1 mouse cellular context compared by ENCODE assay signal in genomic region chr14:60251281-60252003, GRCm38 (mm10).
TF ChIP-seq lines count a peak whose summit lies in the region.

TSS of gene Nupl1 (minus strand) at chr14:60251431.
TSS of gene Gm49336 (minus strand) at chr14:60251507.

TF ChIP-seq in CH12.LX, 34 proteins besides CTCF, POLR2A, EP300 and RAD21 (continued from another document):
- TF ChIP-seq ELF1 (IDR thresholded peaks at IDR 0.05; ENCODE audit: low read depth, low read length), result peak; percentile 95
- TF ChIP-seq TBP (conservative IDR thresholded peaks at IDR 0.05; ENCODE audit: low read depth, low read length), result peak; percentile 90
- 0 out of 2 replicates have a peak, but pooled peaks have one; percentile 15 for TF ChIP-seq RCOR1 (conservative IDR thresholded peaks at IDR 0.05; ENCODE audit: low read depth, low read length)
- TF ChIP-seq BHLHE40 (IDR thresholded peaks at IDR 0.05; ENCODE audit: low read depth, low read length), result peak; percentile 17; the same call in 1 of the 2 replicates
- peak; percentile 99 for TF ChIP-seq CHD2 (IDR thresholded peaks at IDR 0.05; ENCODE audit: low read length)
- no peak; the same call in 1 of the 2 replicates for TF ChIP-seq MAZ (IDR thresholded peaks at IDR 0.05; ENCODE audit: low read depth, low read length)
- TF ChIP-seq TCF12 (IDR thresholded peaks at IDR 0.05; ENCODE audit: low read depth, low read length), result peak; percentile 90
- TF ChIP-seq E2F4 (IDR thresholded peaks at IDR 0.05; ENCODE audit: insufficient replicate concordance, low read depth, low read length), result peak; percentile 72; the same call in 1 of the 2 replicates
- TF ChIP-seq ZMIZ1 (IDR thresholded peaks at IDR 0.05; ENCODE audit: low read depth, low read length), result peak; percentile 84; the same call in 1 of the 2 replicates
- TF ChIP-seq USF2 (conservative IDR thresholded peaks at IDR 0.05; ENCODE audit: low read depth, low read length), result no peak
- TF ChIP-seq JUN (IDR thresholded peaks at IDR 0.05; ENCODE audit: insufficient read depth, low read depth, low read length), result no peak
- TF ChIP-seq IRF4 (IDR thresholded peaks at IDR 0.05; ENCODE audit: low read depth, low read length), result peak; percentile 60
- TF ChIP-seq MYC (IDR thresholded peaks at IDR 0.05; ENCODE audit: low read depth, low read length), result peak; percentile 93
- peak; percentile 95 for TF ChIP-seq NELFE (IDR thresholded peaks at IDR 0.05; ENCODE audit: low read depth, low read length)
- peak; percentile 99 for TF ChIP-seq NRF1 (IDR thresholded peaks at IDR 0.05; ENCODE audit: low read depth, low read length)
